Mouse (Mus musculus) frontal cortex, postnatal 10 days (tissue): ENCODE results near the gene Ssxb5.
"Not testable (repeated sequence)": the region's sequence is repeated elsewhere in the genome, so short reads cannot be mapped to it uniquely, and the experiment has no call there.

Source experiments
- DNase-seq, 2 experiments: peaks; one replicate each; pipeline ENCODE4 v3.0.0; 2022; ENCODE audit warnings: low spot score in 2 of 2, mixed read lengths in 1 of 2

Gene Ssxb5

DNA sequence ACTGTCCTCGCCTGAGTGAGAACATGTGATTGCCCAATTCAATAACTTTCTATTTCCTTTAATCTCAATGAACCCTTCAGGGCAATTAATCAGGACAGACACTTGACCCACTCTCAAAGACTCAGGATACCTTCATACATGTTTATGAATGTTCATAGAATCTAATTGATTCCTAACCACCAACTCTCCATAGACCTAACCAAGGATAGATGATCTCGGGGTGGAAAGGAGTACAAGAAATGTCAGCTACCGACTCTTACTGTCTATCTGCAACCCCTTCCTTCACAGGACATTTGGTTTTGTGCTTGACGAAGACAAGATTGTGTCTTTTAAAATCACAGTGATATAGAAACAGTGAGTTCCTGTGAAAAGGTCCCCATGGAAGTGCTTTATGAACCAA is at the start of gene Ssxb5:
TSS of gene Ssxb5 (plus strand) at position 301 of the 400 bp plus-strand sequence.
- DNase-seq, result not testable (repeated sequence)

GRCm38 (mm10) chrX:8832043-8832442 is 28.6 kb downstream of the Ssxb5 start:
- DNase-seq, result peak; percentile 4 to 27

DNA sequence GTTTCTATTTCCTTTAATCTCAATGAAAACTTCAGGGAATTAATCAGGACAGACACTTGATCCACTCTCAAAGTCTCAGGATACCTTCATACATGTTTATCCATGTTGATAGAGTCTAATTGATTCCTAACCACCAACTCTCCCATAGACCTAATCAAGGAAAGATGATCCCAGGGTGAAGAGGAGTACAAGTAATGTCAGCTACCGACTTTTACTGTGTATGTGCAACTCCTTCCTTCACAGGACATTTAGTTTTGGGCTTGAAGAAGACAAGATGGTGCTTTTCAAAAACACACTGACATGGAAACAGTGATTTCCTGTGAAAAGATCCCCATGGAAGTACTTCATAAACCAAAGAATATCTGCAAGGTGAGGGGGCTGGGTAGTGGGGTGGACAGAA is 40.2 kb downstream of the Ssxb5 start, which contains the start of gene Gm6592:
TSS of gene Gm6592 (plus strand) at position 301 of the 400 bp plus-strand sequence.
- DNase-seq, result no peak

DNA sequence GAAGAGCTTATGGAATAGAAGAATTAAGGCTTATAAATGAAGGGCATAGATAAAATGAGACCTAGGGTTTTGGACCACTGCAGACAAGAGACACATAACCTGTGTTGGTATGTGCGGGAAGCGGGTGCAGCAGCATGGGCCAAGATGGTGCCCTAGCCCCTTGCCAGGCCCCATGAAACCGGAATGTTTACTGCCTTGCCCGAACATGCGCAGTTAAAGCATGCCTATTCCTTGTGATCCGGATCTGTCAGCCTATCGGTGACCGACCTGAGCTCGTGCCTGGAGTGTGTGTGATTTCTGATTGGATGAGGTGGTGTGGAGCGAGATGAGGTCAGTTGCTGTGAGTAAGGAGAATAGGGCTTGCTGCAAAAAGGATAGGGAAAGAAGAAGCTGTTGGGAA is 49.0 kb downstream of the Ssxb5 start:
- no peak for DNase-seq
